Mouse (Mus musculus): ENCODE data around the gene Mcm5.

GRCm38 (mm10) chr8:75136256-75136655, 26.9 kb downstream of the Mcm5 start:
- TF ChIP-seq CTCF (IDR thresholded peaks at IDR 0.05; ENCODE audit: low read depth, low read length), result no peak
- no peak for TF ChIP-seq POLR2A (IDR thresholded peaks at IDR 0.05; ENCODE audit: extremely low read depth, insufficient read depth, low read length)

All from liver, adult 2 months (tissue).